Mouse (Mus musculus) kidney, adult 8-10 months (tissue): Measurements from ENCODE around the gene Islr2.
"Not testable (repeated sequence)": the region's sequence is repeated elsewhere in the genome, so short reads cannot be mapped to it uniquely, and the experiment has no call there.

Experiments used
- DNase-seq, 2 experiments: peaks; one replicate each; pipeline ENCODE4 v3.0.0; 2022

Islr2 gene

GRCm38 (mm10) chr9:58203516-58204447 is at the start of gene Islr2, which contains the start of gene Islr:
Gene Islr2, minus strand, starts transcription at chr9:58204319.
Gene Islr, minus strand, starts transcription at chr9:58204306.
- peak; percentile 60 to 78 for DNase-seq

DNA sequence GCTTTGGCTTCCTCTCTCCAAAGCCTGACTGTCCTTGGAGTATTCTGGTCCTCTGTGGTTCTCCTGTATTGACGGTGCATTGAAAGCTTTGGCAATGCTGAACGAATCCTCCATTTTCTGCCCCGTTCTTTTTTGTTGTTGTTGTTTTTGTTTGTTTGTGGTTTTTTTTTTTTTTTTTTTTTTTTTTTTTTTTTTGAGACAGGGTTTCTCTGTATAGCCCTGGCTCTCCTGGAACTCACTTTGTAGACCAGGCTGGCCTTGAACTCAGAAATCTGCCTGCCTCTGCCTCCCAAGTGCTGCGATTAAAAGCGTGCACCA is 49.6 kb upstream of the Islr2 start:
- not testable (repeated sequence) for DNase-seq

- DNase-seq = peak; percentile 97 to 98
Measured at GRCm38 (mm10) chr9:58253033-58253804, 49.1 kb upstream of the Islr2 start, which contains the start of gene Stoml1. Gene Stoml1, plus strand, starts transcription at chr9:58253164.

DNA sequence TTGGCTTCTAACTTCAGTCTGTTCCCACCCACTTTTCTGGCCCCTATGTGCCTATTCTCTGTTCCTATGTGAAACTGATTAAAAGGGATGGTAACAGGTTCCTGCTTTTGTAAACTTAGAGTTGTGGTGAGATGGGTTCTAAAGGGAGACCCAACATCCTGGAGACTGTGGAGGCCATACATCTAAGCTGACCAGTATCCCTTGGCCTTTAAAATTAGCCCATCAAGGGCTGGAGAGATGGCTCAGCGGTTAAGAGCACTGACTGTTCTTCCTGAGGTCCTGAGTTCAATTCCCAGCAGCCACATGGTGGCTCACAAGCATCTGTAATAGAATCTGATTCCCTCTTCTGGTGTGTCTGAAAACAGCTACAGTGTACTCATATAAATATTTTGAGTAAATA is 46.6 kb upstream of the Islr2 start:
- not testable (repeated sequence) for DNase-seq

GRCm38 (mm10) chr9:58250322-58250721 is 46.2 kb upstream of the Islr2 start:
- no peak for DNase-seq

DNA sequence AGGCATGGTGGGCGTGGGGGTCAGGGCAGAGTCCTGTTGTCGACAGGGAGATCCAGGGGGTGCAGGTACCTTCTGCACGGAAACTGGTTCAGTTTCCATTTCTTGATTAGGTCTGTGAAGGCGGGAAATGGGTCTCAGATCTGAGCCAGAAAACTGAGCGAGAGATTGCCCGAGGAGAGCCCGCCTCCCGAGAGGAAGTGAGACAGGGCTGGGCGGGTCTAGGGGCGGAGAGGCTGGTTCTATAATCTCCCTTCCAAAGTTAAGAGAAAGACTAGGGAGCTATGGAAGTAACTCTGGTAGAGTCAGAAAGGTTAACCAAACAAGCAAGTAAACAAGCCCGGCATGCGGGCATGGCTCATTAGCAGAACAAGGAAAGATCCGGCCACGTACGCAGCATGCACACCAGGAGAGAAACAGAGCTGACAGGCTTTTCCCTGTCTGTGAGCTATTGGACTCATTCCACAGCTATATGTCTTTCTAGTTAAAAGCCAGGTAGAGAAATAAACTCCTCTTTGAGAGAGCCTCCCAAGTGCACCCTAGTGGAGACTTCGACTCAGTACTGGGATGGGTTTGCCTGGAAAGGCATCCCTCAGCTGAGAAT is 45.6 kb upstream of the Islr2 start, which contains the start of gene Pml:
Gene Pml, minus strand, starts transcription at position 195 of the 601 bp plus-strand sequence.
- DNase-seq = peak; percentile 84 to 87

- no peak for DNase-seq
Measured at GRCm38 (mm10) chr9:58248746-58249413, 44.8 kb upstream of the Islr2 start.

- peak; percentile 74 to 81 for DNase-seq
Measured at GRCm38 (mm10) chr9:58247064-58247759, 43.1 kb upstream of the Islr2 start.

DNA sequence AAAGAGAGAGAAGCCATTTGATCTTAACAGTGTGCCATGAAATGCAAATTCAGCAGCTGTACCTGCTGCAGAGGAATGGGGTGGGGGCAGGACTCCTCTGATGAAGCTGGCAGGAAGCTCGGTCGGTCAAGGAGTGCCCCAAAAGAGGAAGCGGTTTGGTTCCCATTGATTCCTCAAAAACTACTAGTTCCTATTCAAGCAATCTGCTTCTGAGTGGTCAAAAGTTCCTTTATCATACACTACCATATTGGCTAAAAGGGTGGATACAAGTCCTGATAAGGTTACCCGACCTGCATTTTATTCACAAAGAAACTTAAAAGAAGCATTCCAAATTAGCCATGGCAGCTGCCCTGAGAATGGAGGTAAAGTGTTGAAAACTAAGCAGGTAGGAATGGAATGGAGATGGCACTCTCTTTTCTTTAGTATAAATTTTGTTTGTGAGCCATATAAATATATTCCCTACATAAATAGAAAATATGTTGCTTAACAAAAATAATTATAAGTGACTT is 42.0 kb upstream of the Islr2 start:
- no peak for DNase-seq

DNA sequence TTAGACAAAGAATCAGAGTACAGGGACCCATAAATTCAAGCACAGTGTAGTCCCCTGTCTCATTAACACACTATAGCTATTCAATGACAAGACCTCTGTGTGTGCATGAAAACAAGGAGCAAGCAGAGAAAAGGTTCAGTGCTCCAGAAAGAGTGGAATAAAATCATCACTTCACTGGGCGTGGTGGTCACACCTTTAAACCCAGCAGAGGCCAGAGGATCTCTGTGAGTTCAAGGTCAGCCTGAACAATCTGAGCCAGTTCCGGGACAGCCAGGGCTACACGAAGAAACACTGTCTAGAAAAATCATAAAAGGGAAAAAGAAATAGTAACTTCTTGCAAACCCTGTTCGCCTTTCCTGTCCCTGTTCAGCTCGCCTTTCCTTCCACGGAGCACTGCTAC is 39.6 kb upstream of the Islr2 start:
- no peak for DNase-seq

- no peak for DNase-seq
Measured at GRCm38 (mm10) chr9:58242696-58243095, 38.6 kb upstream of the Islr2 start.

DNA sequence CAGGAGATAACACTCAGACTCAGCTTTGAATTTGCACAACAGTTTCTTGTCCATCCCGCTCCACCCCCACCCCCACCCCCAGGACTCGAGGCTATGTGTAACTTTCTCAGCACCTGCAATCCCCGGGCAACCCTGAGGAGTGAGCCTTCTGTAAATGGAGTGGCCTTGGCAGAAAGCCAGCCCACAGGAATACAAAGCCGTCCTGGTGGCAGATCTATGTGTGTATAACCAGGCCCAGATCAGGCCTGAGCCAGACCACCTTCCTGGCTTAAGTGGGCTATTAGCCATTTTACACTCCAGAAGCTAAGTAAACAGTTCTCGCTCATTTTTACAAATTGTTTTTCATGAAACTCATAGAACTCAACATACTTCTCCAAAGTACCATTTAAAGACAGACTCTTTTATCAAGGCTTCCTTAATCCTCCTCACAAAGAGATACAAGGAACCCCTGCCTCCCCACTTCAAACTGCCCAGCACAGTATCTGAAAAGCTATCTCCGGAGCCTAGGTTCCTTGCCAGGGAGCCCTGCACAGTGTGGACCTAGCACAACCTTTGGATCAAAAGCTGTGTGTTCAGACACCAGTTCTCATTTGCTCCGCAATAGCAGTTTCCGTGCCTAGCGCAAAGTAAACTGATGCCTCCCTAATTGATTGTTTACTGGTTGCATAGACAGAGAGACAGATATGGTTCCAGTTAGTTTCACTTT is 37.8 kb upstream of the Islr2 start:
- DNase-seq = peak; percentile 41 to 49

GRCm38 (mm10) chr9:58234502-58235015 is 30.4 kb upstream of the Islr2 start:
- DNase-seq = no peak

DNA sequence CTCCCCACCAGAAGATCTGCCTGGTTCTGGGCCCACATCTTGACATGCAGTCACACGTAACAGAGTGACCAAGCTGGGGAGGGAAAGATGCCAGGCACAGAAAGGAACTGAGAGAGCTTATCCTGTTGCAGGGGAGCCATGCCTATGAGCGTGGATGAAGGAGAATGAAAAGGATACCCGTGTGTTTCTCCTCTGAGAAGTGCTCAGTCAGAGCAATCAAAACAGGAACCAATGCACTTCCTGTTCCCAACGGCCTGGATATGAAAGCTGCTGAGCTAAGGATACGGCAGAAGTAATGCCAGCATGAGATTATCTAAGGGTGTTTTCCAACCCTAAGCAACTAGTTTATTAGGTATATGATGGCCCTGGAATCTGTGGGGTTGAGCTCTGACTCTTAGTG is 28.3 kb upstream of the Islr2 start:
- DNase-seq = no peak

DNA sequence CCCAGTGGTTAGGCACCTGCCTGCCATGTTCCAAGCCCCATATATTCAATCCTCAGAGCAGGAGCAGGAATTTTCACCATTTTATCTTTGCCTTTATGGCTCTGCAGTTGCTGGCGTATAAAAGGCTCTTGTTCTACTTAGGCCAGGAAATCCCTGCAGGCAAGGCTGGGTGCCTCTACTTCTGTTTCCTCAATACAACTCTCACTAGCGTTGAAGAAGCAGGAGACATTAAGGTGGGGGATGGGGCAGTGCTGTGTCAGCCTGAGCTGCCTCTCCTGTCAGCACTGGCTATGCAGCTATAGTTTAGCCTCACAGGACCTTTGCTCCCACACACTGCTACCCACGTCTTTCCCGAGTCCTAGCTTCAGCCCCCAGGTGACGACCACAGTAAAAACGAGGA is 27.6 kb upstream of the Islr2 start:
- DNase-seq = no peak

DNA sequence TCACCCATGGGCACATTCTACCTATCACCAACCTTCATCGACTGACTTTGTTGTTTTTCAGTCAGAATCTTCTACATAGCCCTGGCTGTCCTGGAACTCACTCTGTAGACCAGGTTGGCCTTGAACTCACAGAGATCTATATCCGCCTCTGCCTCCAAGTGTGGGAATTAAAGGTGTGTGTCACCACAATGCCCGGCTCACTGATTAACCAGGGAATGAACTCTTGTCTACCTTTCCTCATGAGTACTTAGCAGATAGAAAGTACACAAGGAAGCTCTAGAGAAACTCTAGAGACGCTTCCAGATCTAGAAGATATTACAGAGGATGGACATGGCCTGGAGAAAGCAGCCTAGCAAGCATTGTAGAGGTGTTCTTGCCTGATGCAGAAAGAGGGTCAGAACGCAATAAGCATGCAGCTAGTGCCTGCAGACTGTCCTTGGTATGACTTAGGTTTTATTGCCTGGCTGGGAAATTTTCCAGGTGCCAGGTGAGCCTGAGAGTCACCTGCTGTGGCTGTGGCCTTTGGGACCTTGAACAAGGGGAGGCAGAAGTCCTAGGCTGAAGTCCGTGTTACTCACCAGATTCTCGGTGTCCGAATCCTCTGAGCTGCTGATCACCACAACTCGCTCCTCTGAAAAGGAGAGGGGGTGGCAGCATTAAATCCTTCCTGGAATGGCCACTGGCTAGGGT is 24.8 kb upstream of the Islr2 start:
- DNase-seq = peak in 1 of 2 experiments; percentile 70

GRCm38 (mm10) chr9:58225915-58226913 is 22.1 kb upstream of the Islr2 start:
- peak in 1 of 2 experiments; percentile 55 for DNase-seq

DNA sequence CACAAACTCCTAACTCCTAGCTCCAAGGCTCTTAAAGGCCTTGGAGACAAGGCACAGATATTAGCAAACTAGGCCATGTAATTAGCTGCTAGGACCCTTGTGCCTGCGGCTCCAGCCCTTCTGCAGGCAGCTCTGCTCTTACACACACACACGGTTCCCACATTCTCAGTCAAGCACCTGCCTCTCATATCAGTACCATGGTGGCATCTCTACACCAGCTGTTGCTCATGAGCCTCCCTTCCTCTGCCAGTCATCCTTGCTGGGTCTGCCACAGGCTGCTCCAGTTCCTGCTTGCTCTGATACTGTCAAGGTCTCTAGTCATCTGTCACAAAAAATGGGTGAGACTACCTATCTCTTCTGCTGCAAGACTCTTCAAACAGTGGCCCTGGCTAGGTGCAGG is 20.2 kb upstream of the Islr2 start:
- no peak for DNase-seq
